9 mouse cellular contexts compared by ENCODE assay signal in the genomic region with DNA sequence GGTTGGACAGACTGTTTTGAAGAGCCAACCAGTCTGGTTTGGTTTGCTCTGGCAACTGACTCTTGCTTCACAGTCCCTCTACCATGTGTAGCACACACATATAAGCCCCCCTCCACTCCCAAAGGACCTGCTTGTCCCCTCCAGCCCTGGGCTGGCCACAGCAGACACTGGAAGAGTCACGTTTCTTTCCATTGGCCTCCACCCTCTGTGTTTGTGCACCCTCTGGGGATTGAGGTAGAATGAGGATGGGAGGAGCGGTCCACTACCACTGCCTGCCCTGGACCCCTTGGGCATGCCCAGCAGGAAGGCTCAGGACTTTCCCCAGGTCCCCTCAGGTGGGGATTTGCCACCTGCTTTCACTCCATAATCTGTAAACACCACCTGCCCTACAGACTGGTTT. TPM values are rescaled to one million over a fixed set of nuclear protein-coding genes. Genes with fewer than 3 reads are reported as not detected.
DNase-seq lines count a peak whose midpoint lies in the region; ATAC-seq and TF ChIP-seq lines count a peak whose summit lies in the region.
"Had no signal": no experiment of that assay in that cellular context is flagged by ENCODE, and none has a peak within 500 bp of the region (broad histone marks: within the 10 kb centered on the region; RNA-seq: fewer than 3 reads in every experiment).

No protein-coding gene starts in this region.

- peak overlapping the region; percentile 91 for H3K27ac ChIP-seq in layer of hippocampus, adult 2 months
- H3K27ac ChIP-seq in forebrain, embryonic 14.5 days (ENCODE audit: low read depth, low read length) = no peak overlapping the region
- H3K27ac ChIP-seq in limb, embryonic 10.5 days = no peak overlapping the region
- no peak overlapping the region for H3K27ac ChIP-seq in neural tube, embryonic 13.5 days (replicated peaks)

- peaks cover 12% of the 10 kb centered on the region for H3K4me1 ChIP-seq in forebrain, embryonic 14.5 days (ENCODE audit: control insufficient read depth, insufficient read depth, low read length)
- H3K4me1 ChIP-seq in limb, embryonic 10.5 days = peaks cover 60% of the 10 kb centered on the region
- peaks cover 33% of the 10 kb centered on the region for H3K4me1 ChIP-seq in neural tube, embryonic 13.5 days (replicated peaks)

- peak overlapping the region; percentile 97 for H3K4me2 ChIP-seq in forebrain, embryonic 14.5 days (ENCODE audit: low read length)
- H3K4me2 ChIP-seq in neural tube, embryonic 13.5 days = peak overlapping the region; percentile 99

- peak overlapping the region; percentile 6; the same call in 1 of the 2 replicates for H3K9ac ChIP-seq in forebrain, embryonic 14.5 days (ENCODE audit: low read length)
- peak overlapping the region; percentile 90 for H3K9ac ChIP-seq in neural tube, embryonic 13.5 days

- H3K9me3 ChIP-seq in forebrain, embryonic 14.5 days (replicated peaks; ENCODE audit: control insufficient read depth, low read length) = no peaks in the 10 kb centered on the region
- no peaks in the 10 kb centered on the region for H3K9me3 ChIP-seq in limb, embryonic 10.5 days (replicated peaks)
- no peaks in the 10 kb centered on the region for H3K9me3 ChIP-seq in neural tube, embryonic 13.5 days

- DNase-seq in layer of hippocampus, adult 2 months (ENCODE audit: low spot score in 2 of 2) = no peak
- no peak for DNase-seq in layer of hippocampus, adult 9-11 months
- DNase-seq in forebrain, embryonic 14.5 days (ENCODE audit: low spot score) = no peak
- DNase-seq in limb, embryonic 10.5 days (ENCODE audit: low spot score) = no peak
- DNase-seq in embryo, embryonic 10 days (ENCODE audit: low spot score) = no peak
- no peak for DNase-seq in kidney, postnatal 25 days

- peak overlapping the region; percentile 69 for H3K4me3 ChIP-seq in layer of hippocampus, adult 2 months
- no peak overlapping the region; the same call in 1 of the 2 replicates for H3K4me3 ChIP-seq in forebrain, embryonic 14.5 days (ENCODE audit: low read depth, low read length)
- H3K4me3 ChIP-seq in limb, embryonic 10.5 days = peak overlapping the region; percentile 90
- peak overlapping the region; percentile 79 for H3K4me3 ChIP-seq in neural tube, embryonic 13.5 days

- ATAC-seq in forebrain, embryonic 14.5 days = no peak
- ATAC-seq in neural tube, embryonic 13.5 days (ENCODE audit: low read depth) = no peak
- no peak for ATAC-seq in activated CD4-positive, CD25-positive, alpha-beta regulatory T cell, adult 4 months

- 61% methylated on average over 2 of the region's 2 CpGs for WGBS in forebrain, embryonic 14.5 days
- 49% methylated on average over 2 of the region's 2 CpGs for WGBS in limb, embryonic 10.5 days
- 52% methylated on average over 2 of the region's 2 CpGs for WGBS in neural tube, embryonic 13.5 days

- no peak for TF ChIP-seq CTCF in layer of hippocampus, adult 2 months (conservative IDR thresholded peaks at IDR 0.05)

- no peaks in the 10 kb centered on the region for H3K36me3 ChIP-seq in forebrain, embryonic 14.5 days (ENCODE audit: control insufficient read depth, insufficient read depth, low read length)
- peaks cover 9% of the 10 kb centered on the region; the same call in 1 of the 2 replicates for H3K36me3 ChIP-seq in limb, embryonic 10.5 days
- H3K36me3 ChIP-seq in neural tube, embryonic 13.5 days = no peaks in the 10 kb centered on the region
- H3K36me3 ChIP-seq: G1E had no signal

- no peaks in the 10 kb centered on the region for H3K27me3 ChIP-seq in forebrain, embryonic 14.5 days (replicated peaks; ENCODE audit: control insufficient read depth, insufficient read depth, low read length)
- H3K27me3 ChIP-seq in limb, embryonic 10.5 days (ENCODE audit: low read depth, poor library complexity, severe bottlenecking) = peaks cover 18% of the 10 kb centered on the region
- H3K27me3 ChIP-seq in neural tube, embryonic 13.5 days = no peaks in the 10 kb centered on the region; the same call in 1 of the 2 replicates

RNA-seq across cellular contexts. Expression of gene Ctdspl, which starts 1.8 kb away (rescaled TPM):
- 10 to 100 TPM; 23.9 to 28.0 TPM for total RNA-seq in layer of hippocampus, adult 2 months (2021)
- polyA plus RNA-seq in forebrain, embryonic 14.5 days (2014; fragmentation: Nextera tagmentation; extraction: Ambion mirVana) = 5.7 and 6.4 TPM in 2 replicates
- 8.8 and 11.6 TPM in 2 replicates for polyA plus RNA-seq in limb, embryonic 10.5 days (2016; fragmentation: Nextera tagmentation; extraction: Ambion mirVana)
- polyA plus RNA-seq in neural tube, embryonic 13.5 days (2015; fragmentation: Nextera tagmentation; extraction: Ambion mirVana) = 6.8 and 8.0 TPM in 2 replicates
- 1 to 10 TPM; 1.0 to 1.2 TPM for polyA plus RNA-seq in activated CD4-positive, CD25-positive, alpha-beta regulatory T cell, adult 4 months (2017; shearing (Covaris generic))
- polyA plus RNA-seq: G1E had no signal
